Mouse (Mus musculus) layer of hippocampus, postnatal 14 days (tissue): ENCODE data around the gene Spdya. TPM values are rescaled to one million over a fixed set of nuclear protein-coding genes. Genes with fewer than 3 reads are reported as not detected.
"Not testable (repeated sequence)": the region's sequence is repeated elsewhere in the genome, so short reads cannot be mapped to it uniquely, and the experiment has no call there.

Source experiments
- DNase-seq, 2 experiments: peaks; one replicate each; pipeline ENCODE4 v3.0.0; 2021 to 2022; ENCODE audit warnings: low spot score in 2 of 2, mixed read lengths in 1 of 2
- total RNA-seq, 2 experiments: library from RNA; stranded (reverse); gene quantifications; 2 replicates each; pipeline ENCODE4 v1.2.3; 2021

The Spdya gene
- total RNA-seq, 2 experiments from 2014 or later: 1.0 to 1.1 TPM

DNA sequence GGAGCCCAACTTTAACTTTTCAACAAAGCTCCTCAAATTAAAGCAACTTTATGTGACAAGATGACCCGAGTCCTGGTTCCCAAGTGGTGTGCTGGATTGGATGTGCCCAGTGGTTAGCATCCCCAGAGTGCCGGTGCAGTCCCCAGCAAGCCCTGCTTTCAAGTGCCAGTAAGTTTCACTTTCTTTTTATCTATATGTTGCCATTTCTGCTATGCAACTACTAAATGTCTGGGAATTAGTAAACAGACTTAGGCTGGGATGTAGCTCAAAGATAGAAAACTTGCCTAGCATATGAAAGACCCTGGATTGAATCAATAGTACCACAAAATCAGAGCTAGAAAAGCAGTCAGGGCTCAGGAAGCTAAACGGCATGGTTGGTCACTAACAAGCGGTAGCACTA, 66.1 kb downstream of the Spdya start:
- DNase-seq: no peak

DNA sequence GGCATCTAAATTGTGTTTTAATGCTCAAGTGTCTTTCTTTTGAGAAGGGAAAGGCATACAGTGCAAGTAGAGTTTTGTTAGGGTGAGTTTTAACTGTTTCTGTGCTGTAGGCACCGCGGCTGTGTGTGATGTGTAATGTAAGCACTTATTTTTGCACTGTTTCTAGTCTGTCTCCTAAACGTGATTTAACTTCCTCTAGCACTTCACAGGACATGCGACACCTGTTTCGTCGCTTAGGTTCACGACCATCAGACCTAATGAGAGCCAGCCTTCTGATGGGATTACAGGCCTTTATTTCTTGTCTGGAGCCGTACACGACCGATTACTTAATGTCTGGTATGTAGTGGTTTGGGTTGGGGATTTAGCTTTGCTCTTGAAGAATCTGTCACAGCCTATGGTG, 79.9 kb downstream of the Spdya start:
- no peak for DNase-seq

DNA sequence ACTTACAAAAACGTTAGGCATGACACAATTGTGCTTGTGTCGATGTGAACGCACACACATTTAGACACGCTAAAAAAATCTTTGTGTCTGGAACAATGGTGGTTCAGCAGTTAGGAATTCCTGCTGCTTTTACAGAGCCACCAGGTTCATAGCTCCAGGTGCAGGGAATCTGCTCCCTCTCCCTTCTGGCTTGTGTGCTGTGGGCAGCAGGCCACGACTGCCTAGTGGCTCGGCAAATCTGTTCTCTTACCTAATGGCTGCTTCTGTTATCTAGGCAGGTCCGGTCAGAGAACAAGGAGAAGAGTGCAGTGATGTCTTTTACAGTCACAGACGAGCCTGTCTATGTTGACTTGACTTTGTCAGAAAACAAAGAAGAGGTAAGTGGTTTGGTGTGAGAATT, 81.5 kb downstream of the Spdya start:
- no peak for DNase-seq

DNA sequence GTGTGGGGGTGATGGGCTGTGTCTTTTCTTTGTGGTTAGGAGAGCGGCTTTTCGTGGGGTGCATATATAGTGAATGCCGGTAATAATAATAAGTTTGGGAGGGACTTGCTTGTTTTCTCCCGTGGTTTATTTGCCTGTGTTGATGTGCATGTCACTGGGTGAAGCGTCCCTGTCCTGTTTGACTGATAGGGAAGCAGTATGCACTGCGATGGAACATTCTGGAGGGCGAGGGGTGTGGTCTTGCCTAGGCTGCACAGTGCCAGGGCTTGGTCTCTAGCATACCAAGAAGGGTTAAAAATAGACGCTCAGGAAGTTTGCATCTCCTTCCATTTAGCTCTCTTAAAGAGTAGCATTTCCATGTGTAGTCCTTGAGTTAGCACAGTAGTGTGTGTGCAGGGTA, 84.9 kb downstream of the Spdya start:
- no peak for DNase-seq

DNA sequence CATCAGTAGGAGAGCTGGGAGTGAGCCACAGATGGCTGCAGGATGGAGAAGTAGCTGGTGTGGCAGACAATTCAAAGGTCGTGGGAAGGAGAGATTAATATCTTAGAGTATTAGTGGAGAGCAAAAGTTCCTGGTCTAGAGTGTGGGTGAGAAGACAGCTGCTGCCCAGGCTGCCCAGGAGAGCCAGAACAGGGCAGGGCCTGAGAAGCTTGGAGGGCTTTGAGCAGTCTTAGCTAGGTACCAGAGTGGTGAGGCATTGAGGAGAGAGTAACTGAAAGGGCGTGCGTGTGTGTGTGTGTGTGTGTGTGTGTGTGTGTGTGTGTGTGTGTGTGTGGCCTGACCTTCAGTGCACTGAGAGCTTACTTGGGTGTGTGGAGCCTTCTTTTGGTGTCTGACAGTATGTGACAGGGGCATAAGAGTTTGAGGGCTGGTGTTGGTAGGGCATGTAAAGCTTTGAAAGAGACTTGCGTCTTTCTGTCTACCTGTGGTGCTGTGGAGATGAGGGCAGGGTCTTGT, 85.9 kb downstream of the Spdya start:
- no peak for DNase-seq

DNA sequence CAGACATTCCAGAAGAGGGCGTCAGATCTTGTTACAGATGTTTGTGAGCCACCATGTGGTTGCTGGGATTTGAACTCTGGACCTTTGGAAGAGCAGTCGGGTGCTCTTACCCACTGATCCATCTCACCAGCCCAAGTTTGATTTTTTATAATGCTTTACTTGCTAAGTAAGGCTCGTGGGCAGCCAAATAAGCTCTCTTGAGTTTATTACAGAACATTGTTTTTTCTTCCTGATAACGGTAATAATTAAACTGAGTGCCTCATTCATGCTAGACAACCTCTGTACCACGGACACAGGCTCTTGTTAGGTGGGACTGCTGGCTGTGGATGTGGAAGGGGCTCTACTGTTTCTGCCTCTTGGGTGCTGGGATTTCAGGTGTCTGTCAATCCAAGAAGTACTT, 87.2 kb downstream of the Spdya start:
- DNase-seq: not testable (repeated sequence)

Other genes with a start within 250 kb of the Spdya start
- 1 to 10 TPM; 2.5 to 4.1 TPM for gene Emilin2, start 240.1 kb upstream of the Spdya start, total RNA-seq
- gene Gm4707, start 92.1 kb upstream of the Spdya start, total RNA-seq: 1 to 10 TPM; 1.1 to 3.0 TPM
- 10 to 100 TPM; 31.0 to 34.0 TPM for gene Smchd1, start 76.7 kb upstream of the Spdya start, total RNA-seq
- 1 to 10 TPM; 1.4 to 1.5 TPM for gene Ndc80, start 25.2 kb upstream of the Spdya start, total RNA-seq
- 10 to 100 TPM; 26.8 to 32.4 TPM for gene Wdr43, start 63.8 kb downstream of the Spdya start, total RNA-seq
- gene Togaram2, start 121.2 kb downstream of the Spdya start, total RNA-seq: 1 to 10 TPM; 1.3 to 1.6 TPM
- under 1 TPM; 0.12 to 0.17 TPM for gene Pcare, start 200.8 kb downstream of the Spdya start, total RNA-seq
- gene Clip4, start 216.4 kb downstream of the Spdya start, total RNA-seq: 10 to 100 TPM; 71.5 to 79.2 TPM